ENCODE assay signal across 21 mouse cellular contexts in the genomic region with DNA sequence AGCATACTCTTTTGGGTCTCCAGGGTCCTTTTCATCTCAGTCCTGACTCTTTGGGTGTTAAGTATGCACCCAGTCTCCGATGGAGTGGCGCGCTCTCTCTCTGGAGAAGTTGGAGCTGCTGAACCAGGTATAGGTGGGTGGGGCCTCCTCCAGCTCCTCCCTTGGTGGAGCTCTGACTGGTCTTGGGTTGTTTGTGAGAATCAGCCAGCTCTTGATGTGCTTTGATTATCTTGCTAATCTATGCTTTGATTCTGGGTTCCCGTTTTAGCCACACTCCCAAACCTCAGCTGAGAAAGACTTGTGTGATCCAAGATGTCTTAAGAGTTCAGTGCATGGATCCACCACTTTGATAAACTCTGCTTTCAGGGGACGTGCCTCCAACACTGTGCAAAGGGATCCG. TPM values are rescaled to one million over a fixed set of nuclear protein-coding genes. Genes with fewer than 3 reads are reported as not detected.
"Had no signal": no experiment of that assay in that cellular context is flagged by ENCODE, and none has a peak within 500 bp of the region (broad histone marks: within the 10 kb centered on the region; RNA-seq: fewer than 3 reads in every experiment).

A gene (minus strand): TSS at position 101 of the 400 bp plus-strand sequence.

- H3K4me3 ChIP-seq: left cerebral cortex, adult 2 months; liver, embryonic 15.5 days; lung, embryonic 15.5 days; midbrain, embryonic 13.5 days; myocyte; neural tube, embryonic 15.5 days had no signal

- H3K4me1 ChIP-seq: liver, embryonic 15.5 days; lung, embryonic 15.5 days; midbrain, embryonic 13.5 days; neural tube, embryonic 15.5 days had no signal

- H3K36me3 ChIP-seq: liver, embryonic 15.5 days; lung, embryonic 15.5 days; midbrain, embryonic 13.5 days; neural tube, embryonic 15.5 days had no signal

- H3K27ac ChIP-seq: hindbrain, postnatal 0 days; left cerebral cortex, adult 2 months; liver, embryonic 15.5 days; lung, embryonic 15.5 days; midbrain, embryonic 13.5 days; neural tube, embryonic 15.5 days had no signal

- H3K9me3 ChIP-seq: liver, embryonic 15.5 days; lung, embryonic 15.5 days; midbrain, embryonic 13.5 days; neural tube, embryonic 15.5 days had no signal

- DNase-seq: kidney, adult 11 months; kidney, adult 9 months; kidney, postnatal 10 days; retina, postnatal 1 day; right cerebral cortex, postnatal 4 days; spleen, adult 18-20 months; thymus, adult 18-20 months; thymus, postnatal 14 days had no signal

- ATAC-seq: hindbrain, postnatal 0 days; midbrain, embryonic 13.5 days had no signal

- H3K27me3 ChIP-seq: liver, embryonic 15.5 days; lung, embryonic 15.5 days; neural tube, embryonic 15.5 days had no signal

- H3K9ac ChIP-seq: liver, embryonic 15.5 days; lung, embryonic 15.5 days; midbrain, embryonic 13.5 days; neural tube, embryonic 15.5 days had no signal

- H3K4me2 ChIP-seq: liver, embryonic 11.5 days; liver, embryonic 15.5 days; lung, embryonic 15.5 days; midbrain, embryonic 13.5 days; neural tube, embryonic 15.5 days had no signal

RNA-seq across cellular contexts. Expression of the gene that starts here (rescaled TPM):
- total RNA-seq: layer of hippocampus, postnatal 25 days; left cerebral cortex, adult 2 months; left cerebral cortex, postnatal 25 days; megakaryocyte progenitor cell, adult 5-6 weeks had no signal
- polyA plus RNA-seq: hindbrain, postnatal 0 days; intestine, embryonic 14.5 days; liver, embryonic 15.5 days; midbrain, embryonic 13.5 days; myocyte; neural tube, embryonic 15.5 days; stomach, embryonic 14.5 days had no signal
